Mouse (Mus musculus) neutrophil, adult 5-6 weeks (primary cell): ENCODE measurements at regions not wholly inside any gene's neighbourhood (a gene's known extent, or its start where the extent isn't known, plus 50 kb on each side); places are given as distances from the start of the nearest gene placed in this dataset.

ENCODE experiments used
- ATAC-seq: fragments of 151-379, 151-347 bp; 2 replicates; pipeline ENCODE4 v1.8.0; 2017; ENCODE audit warnings: mild to moderate bottlenecking, moderate TSS enrichment; ENCODE audit not compliant: insufficient number of reproducible peaks, poor library complexity, low FRiP score, severe bottlenecking; ENCODE audit errors: extremely low read depth

- ATAC-seq: no peak
Measured at GRCm38 (mm10) chr3:149461613-149462012, 471.3 kb upstream of the Adgrl2 start.

DNA sequence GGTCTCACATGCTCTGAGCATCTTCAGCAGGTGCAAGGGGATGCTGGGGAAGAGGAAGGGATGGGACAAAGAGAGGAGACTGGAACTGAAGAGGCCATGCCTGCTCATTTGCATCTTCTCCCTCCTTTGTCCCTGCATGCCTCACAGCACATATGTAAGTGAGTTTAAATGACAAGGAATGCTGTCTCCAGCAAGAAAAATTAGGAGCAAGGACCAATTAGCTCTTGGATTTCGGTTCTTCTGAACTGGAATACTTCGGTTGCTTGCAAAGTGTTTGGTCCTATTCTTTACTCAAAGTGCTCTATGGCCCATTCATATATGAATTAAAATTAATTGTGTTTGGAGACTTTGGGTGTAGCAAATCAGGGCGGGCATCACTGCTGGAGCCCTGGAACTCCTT lies 459.0 kb upstream of the Adgrl2 start:
- no peak for ATAC-seq

GRCm38 (mm10) chr3:149445991-149446564 lies 455.7 kb upstream of the Adgrl2 start:
- ATAC-seq: no peak

DNA sequence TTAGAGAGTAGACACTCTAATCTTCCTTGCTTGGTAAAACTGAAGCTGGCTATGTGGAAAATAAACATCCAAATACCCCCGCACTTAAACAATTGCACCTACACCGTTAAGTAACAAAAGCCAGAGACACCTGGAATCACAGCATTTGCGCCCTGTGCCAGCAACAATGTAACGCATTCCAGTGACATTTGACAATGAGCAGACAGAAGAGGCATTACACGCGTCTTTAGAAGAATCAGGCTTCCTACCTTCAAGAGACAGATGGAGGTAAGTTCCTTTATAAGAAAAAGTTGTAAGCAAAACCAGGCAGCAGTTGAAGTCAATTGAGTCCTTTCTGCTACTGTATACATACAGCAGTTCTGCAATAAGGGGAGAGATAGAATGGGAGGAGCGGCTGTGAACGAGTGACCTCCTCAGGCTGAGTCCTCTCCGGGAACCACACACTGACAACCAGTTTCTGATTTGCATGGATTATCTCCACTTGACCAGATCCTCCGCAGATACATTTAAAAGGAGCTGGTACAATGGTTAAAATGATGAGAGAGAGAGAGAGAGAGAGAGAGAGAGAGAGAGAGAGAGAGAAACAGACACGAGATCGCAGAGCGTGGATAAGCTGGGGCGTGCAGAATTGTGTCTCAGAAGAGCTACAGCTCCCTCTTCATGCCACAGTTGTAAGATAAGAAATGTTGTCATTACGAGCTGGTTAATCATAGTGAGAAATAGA lies 454.7 kb upstream of the Adgrl2 start:
- ATAC-seq: peak; percentile 76; the same call in 1 of the 2 replicates

DNA sequence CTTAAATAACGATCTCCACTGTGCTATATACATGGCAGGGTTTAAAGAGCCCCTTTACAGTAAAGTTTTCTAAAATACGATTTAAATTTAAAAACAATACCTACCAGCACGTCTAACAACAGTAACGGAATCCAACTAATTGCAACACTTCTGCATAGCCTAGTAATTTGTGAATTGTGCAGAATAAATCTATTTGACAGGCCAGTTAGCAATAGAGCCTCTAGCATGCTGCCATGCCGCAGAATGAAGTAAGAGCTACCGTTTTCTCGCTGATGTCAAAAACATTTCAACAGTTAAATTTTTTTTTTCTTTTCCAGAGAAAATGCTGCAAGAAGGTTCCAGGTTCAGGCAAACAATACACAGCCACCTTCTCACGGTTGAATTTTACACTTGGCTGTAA lies 454.0 kb upstream of the Adgrl2 start:
- ATAC-seq: no peak

DNA sequence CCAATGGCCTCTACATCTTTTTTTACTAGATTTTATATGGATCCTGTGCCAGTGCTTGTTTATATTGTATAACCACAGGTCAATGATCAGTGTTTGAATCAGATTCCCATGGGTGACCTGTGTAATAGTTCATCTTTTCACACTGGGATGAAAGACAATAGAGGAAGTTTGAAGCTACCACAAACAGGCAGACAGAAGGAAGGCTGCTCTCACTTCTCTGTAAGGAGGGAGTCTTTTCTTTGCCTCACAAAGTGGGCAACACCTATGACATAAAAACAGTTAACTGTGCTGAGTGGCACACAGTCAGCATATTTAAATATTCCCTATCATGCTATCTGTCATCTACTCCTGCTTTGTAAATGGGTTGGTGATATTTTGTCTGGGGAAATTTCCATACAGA lies 450.9 kb upstream of the Adgrl2 start:
- ATAC-seq: no peak

- no peak for ATAC-seq
Measured at GRCm38 (mm10) chr3:149437763-149438162, 447.4 kb upstream of the Adgrl2 start.

DNA sequence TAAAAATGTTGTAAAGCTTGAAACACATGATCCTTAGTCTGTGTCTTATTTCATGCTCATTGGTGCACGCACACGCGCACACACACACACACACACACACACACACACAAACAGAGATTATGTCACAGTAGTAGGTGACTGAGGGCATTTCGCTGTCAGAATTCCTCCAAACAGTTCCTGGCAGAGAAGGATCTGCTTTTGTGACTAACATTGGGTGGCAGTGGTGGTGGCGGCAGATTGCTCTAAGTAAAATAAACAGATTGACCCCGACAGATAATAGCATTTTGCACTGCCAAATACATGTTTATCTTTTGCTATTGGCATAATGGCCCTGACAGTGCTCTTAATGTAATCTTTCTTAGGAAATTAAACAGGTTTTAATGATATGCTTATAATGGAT lies 446.6 kb upstream of the Adgrl2 start:
- ATAC-seq: no peak

GRCm38 (mm10) chr3:149436420-149436819 lies 446.1 kb upstream of the Adgrl2 start:
- peak; percentile 81 for ATAC-seq

DNA sequence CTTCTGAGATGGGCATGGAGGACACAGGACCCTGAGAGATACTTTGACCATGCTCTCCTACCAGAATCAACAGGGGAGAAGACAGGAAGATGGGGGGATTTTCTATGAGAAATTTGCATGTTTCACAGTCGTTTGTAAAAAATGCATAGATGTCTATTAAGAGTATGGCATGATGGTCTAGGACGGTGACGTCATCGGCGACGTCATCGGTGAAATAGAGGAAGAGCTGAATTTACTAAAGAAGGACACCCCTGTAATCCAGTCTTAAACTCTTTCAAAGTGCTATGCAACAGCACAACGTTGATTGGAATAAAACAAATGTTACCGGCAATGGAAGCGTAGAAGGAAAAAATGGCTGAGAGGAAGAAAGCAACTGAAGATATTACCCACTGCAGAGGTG lies 441.4 kb upstream of the Adgrl2 start:
- ATAC-seq: no peak

DNA sequence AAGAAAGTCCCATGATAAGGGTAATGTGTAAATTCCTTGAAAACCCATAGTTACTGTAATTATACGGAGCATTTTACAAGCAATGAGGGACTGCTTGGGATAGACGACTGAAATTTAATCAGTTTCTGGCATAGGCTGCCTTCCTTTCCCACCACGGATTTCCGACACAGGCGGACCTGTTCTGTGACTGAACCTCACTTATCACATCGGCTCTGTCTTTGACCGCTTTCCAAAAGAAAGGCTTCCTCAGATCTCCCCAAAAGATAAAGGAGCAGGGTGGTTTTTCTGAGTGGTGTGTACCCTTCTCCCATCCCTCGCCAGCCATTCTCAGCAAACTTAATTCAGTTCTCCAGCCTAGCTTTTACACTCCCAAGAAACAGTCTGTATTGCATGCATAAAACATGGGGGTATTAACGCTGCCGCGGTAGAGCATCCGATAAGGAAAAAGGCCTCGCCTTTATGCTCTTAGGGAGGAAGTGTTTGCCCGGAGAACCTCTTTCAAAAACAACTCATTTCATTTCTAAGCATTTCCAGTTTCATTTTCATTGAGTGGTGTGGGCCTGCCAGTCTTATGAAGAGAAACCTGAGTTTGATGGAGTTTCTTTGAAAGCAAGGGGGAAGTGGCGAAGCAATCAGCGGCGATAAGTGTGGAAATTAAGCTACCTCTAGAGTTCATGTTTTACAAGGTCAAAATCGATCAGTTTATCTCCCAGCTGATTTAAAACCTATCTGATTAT lies 435.8 kb upstream of the Adgrl2 start:
- ATAC-seq: peak; percentile 26; the same call in 1 of the 2 replicates

DNA sequence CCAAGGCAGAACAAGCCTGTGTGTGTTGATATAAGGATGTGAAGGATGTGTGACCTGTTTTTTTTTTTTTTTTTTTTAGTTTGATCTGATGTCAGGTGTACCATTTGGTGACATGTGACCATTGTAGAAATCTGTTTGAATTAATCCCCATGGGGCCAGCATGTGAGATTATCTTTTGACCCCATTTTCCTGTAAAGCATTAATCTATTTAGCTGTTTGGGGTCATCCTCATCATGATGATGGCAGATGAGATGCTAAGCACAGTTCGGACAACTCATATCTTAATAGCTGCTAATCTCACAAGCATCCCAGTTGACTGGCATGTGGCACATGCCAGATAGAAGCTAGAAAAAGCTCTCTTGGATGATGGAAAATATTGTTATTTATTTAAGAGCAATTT lies 434.0 kb upstream of the Adgrl2 start:
- no peak for ATAC-seq

DNA sequence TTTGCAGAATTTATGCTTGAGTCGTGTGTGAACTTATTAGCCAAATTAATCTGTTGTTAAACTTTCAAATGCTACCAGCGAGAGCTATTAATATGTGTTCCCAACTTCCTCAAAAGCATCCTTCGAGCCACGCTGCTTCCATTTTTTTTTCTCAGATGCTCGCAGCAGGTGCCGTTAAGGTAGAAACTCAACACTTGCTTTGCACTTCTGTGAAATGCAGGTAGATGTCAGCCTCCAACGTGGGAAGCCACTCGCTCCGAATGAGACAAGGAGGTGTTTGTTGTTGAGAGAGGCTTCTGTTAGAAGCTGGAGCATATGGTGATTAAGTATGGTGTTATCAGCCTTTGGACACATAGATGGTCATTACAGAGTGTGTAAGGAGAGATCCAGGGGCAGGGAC lies 433.1 kb upstream of the Adgrl2 start:
- no peak for ATAC-seq

- ATAC-seq: no peak
Measured at GRCm38 (mm10) chr3:149415081-149415480, 424.7 kb upstream of the Adgrl2 start.

DNA sequence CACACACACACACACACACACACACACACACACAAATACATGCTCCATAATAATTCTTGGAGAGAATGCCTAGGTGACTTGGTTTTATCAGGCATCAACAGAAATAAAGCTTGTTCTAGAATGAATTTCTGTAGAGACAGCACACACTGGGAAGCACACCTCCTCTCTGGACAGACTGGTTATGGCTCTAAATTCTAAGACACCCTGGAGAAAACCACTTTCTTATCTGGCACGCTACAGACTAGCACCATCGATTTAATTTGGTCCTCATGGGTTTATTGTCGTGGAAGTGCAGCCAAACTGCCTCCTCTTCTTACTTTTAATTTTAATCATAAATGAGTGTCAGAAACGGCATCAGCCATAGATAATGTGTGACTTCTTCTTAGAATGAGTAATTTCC lies 422.8 kb upstream of the Adgrl2 start:
- ATAC-seq: no peak

- ATAC-seq: no peak
Measured at GRCm38 (mm10) chr3:149410518-149410917, 420.2 kb upstream of the Adgrl2 start.

- no peak for ATAC-seq
Measured at GRCm38 (mm10) chr3:149408858-149409257, 418.5 kb upstream of the Adgrl2 start.

DNA sequence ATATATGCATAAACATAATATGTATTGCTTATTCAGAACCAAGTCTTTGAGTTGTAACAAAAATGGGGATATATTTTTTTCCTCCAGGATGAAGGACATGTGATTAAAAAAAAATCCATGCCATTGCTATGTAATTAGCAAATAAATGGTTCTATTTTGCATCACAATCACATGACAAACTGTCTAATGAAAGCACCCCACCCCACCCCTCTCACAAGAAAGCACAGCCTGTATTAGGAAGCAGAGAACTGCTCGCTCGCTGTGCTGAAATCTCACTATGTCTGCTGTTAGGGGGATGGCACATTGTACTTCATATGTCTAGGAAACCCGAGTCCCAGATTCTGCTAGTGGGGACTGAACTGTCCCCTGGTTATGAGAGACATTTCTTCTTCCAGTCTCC lies 415.5 kb upstream of the Adgrl2 start:
- no peak for ATAC-seq

- ATAC-seq: no peak
Measured at GRCm38 (mm10) chr3:149404691-149405090, 414.3 kb upstream of the Adgrl2 start.

DNA sequence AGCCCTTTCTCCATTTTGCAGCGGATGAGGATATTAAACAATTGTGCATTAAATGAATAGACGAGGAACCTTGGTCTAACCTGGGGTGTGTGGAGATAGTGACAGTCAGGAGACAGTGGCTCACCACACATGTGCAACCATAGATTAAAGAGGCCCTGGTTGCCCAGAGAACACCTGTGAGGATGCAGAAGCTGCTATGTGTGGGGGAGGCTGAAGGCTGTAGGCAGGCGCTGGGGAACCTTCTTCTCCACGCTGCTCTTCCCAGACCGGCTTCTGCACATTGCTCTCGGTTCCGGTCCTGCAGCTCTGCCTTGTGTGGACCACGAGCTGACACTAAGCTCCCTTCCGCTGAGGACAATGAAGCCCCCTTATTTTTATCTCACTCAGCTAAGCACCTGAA lies 412.1 kb upstream of the Adgrl2 start:
- no peak for ATAC-seq
